Mouse (Mus musculus): ENCODE measurements around the gene Cfap54.

DNA sequence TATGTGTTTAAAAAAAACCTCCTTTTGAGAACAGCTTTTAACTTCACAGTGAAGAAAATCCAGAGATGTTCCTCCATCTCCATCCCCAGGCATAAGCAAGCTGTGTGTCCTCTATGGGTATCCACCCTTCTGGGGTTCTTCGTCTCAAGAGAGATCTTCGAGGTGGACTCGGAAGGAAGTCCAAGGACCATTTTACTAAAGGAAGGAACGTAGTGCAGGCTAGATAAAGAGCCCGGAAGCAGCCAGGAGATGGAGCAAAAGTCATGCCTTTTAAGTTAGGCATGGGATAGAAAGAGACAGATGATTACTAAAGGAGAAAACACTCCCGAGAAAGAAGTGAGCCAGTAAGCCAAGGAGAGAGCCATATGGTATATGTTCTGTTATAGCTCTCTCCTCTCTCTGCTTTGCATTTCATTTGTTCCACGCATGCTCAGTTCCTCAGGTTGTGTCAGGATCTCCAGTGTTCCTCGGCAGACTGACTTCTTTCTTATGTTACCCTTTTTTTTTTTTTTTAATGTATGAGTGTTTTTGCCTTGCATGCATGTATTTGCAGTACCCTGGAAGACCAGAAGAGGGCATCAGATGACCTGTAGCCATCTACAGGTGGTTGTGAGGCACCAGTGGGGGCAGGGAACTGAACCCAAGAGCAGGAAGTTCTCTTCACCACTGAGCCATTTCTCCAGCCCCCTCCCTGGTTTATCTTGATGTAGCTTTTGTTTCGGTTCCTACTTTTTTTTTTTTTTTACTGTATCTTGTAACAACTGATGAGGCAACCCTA lies 11.1 kb downstream of the Cfap54 start:
- TF ChIP-seq CTCF (IDR thresholded peaks at IDR 0.05; ENCODE audit: control insufficient read depth, insufficient read depth, insufficient read length): no peak
- TF ChIP-seq USF1 (IDR thresholded peaks at IDR 0.05; ENCODE audit: low read depth): no peak
- TF ChIP-seq FOSL1 (IDR thresholded peaks at IDR 0.05; ENCODE audit: insufficient read depth, low read length, poor library complexity, severe bottlenecking): no peak
- no peak for TF ChIP-seq MAX (IDR thresholded peaks at IDR 0.05)
- no peak for TF ChIP-seq MYOD1 (IDR thresholded peaks at IDR 0.05; ENCODE audit: control insufficient read depth, insufficient read length, low read depth)

All from C2C12 (cell line).